Mouse (Mus musculus) G1E-ER4 (cell line): Measurements from ENCODE around the gene Slc39a13. TPM values are rescaled to one million over a fixed set of nuclear protein-coding genes. Genes with fewer than 3 reads are reported as not detected.

Source experiments
- GATA1 ChIP-seq: IDR thresholded peaks from one replicate; pipeline ENCODE4 v1.8.0; 2012; ENCODE audit warnings: low read length, inconsistent platforms
- polyA plus RNA-seq: library from polyadenylated mRNA; stranded (reverse); fragments of >175 nt; gene quantifications from 2 replicates; pipeline ENCODE4 v1.2.3, GENCODE M21; 2012

Gene Slc39a13
- polyA plus RNA-seq: 8.1 and 11.5 TPM in 2 replicates

DNA sequence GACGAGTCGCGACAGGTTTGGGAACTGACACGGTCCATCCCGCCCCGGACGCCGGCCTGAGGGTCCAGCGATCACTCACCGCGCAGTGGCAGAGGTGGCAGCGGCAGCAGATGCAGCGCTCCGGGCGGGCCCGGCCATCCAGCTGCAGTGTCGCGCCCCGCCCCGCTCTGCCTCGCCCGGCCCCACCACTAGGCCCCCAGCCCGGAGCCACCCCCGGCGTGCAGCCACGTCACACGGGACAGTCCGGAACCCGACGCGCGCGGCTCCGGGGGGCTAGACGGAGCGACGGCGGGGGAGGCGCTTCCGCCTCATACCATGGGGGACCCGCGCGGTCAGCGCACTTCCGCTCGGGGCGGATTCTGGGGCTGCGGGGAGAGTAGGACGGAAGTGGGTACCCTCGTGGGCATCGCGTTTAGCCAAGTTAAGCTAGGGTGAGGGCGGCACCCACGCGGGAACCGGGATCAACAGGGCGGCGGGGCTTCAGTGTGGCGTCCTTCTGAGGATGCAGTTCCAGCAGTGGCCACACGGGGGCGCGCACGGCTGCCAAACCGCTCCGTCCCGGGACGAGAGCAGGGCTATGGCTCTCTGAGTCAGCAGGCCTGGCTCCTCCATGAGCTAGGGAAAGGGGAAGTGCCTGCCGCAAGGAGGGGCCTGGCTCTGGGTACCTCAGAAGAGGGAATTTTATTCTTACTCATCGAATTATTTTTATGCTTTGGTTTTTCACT lies at the start of gene Slc39a13:
Slc39a13 (minus strand) TSS at position 342 of the 725 bp plus-strand sequence.
- TF ChIP-seq GATA1: no peak

DNA sequence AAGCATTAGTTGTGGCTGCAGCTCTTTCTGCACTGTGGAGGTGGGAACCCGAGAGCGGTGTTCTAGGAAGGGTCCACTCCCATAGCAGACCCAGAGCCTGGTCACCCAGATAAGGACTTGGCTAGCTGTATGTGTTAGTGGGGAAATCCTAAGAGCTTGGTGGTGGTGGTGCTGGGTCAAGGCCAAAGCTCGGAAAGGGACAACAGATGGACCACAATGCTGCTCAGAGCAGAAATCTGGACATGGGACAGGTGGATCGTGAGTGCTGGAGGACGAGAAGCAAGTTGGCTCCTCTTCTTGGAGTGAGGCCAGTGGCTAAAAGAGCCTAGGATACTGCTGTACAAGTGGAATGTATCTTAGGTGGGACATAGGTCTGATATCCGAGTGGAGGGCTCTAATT lies 49.3 kb upstream of the Slc39a13 start:
- no peak for TF ChIP-seq GATA1

DNA sequence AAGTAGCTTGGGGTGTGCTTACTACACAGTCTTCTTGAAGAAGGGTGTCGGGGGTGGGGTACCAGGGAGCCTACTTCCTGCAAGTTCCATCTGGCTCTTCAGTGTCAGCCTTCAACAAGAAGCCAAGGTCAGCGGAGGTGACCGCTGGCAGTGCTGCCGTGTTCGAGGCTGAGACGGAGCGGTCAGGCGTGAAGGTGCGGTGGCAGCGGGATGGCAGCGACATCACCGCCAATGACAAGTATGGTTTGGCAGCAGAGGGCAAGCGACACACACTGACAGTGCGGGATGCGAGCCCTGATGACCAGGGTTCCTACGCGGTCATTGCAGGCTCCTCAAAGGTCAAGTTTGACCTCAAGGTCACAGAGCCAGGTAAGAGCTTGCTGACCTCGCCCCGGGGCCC lies 48.8 kb upstream of the Slc39a13 start:
- no peak for TF ChIP-seq GATA1

DNA sequence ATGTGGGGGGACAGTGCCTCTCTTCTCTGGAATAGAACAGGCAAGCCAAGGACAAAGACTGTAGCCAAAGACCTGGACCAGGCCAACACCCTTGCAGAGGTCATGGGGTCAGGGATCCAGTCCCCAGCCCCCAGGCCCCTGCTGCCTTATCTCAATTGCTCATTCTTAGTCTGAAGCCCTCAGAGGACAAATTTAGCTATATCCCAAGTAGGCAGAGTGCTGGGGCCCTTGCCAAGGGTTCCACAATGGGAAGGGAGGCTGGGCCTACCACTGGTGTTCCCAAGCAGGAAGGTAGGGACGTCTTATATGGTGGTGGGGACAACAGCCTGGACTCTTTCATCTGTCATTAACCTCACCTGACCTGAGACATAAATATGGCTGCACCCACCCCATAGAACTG lies 48.4 kb upstream of the Slc39a13 start:
- TF ChIP-seq GATA1: no peak

DNA sequence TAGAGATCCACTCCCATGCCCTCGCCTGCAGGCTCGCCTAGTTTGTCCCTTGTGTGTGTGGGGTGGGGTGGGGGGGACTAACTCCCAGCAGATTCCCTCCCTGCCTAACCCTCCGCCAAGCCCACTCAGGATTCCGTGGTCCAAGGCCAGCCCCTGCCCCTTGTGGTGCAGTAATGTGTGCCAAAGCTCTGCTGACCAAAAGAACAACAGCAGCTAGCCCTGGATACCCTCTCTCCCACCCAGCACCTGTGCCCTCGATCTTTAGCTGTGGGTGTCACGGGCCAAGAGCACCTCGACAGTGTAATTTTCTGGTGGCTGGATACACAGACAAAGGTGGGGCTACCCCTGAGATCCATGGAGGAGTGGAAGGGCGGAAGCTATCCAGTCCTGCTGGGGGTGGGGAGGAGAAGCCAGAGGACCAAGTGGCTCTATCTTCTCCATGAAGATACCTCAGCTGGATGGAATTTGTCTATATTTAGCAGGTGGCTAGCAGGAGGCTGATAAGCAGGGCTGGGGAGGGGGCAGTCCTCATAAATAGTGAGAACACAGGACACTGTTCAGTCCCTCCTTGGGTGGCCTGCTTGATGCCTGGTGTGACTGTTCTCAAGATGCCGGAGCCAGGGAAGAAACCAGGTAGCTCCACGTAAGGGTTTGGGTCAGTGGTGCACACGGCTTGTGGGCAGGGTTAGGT lies 47.5 kb upstream of the Slc39a13 start, which contains the start of gene Mybpc3:
Mybpc3 (plus strand) TSS at position 560 of the 691 bp plus-strand sequence.
- no peak for TF ChIP-seq GATA1

DNA sequence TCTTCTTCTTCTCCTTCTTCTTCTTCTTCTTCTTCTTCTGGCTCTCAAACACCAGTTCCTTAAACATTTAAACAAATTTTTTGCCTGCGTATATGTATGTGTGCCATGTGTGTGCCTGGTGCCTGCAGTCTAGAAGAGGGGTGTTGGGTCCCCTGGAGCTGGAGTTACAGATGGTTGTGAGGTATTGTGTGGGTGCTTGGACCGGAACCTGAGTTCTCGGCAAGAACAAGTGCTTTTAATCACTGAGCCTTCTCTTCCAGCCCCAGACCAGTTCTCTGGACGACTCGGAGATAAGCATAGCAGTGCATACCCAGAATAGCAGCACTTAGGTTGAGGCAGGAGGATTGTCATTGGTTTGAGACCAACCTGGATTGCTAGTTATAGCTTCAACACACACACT lies 46.6 kb upstream of the Slc39a13 start:
- no peak for TF ChIP-seq GATA1

DNA sequence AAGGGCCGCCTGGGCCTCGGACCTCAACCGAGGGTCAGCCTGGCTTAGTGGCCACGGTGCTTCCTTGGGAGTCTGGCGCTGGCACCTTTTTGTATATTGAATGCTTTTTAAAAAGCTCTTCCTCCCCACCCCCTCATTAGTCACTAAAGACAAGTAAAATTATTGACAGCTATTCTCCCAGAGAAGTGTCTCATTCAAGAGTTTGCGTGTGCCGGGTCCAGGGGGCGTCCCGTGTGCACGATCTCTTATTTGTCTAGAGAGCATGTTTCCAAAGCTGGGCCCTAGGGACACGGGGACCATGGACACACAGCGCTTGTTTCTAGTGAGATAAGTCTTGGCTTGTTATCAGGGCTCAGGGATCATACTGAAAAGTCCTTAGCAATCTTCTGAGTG lies 45.4 kb upstream of the Slc39a13 start:
- TF ChIP-seq GATA1: no peak

DNA sequence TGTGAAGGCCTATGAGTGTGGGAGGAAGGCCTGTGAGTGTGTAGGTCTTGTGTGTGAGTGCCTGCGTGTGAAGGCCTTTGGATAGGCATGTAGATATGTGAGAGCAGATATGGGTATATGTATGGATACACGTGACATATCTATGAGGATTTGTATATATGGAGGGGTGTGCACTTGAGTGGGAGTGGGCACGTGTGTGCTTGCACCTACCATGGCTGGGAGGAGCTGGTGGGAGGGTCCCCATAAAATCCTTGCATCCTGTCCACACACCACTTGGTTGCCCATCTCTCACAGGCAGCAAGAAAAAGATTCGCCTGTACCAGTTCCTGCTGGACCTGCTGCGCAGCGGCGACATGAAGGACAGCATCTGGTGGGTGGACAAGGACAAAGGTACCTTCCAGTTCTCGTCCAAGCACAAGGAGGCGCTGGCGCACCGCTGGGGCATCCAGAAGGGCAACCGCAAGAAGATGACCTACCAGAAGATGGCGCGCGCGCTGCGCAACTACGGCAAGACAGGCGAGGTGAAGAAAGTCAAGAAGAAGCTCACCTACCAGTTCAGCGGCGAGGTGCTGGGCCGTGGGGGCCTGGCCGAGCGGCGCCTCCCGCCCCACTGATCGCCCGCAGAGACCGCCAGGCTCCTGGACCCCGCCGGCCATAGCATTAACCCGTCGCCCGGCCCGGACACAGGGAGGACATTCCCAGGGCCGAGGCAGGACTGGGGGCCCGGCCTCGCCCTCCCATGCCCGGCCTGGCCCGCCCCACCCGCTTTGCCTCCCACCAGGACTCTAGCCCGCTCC lies 44.8 kb upstream of the Slc39a13 start:
- TF ChIP-seq GATA1: no peak

DNA sequence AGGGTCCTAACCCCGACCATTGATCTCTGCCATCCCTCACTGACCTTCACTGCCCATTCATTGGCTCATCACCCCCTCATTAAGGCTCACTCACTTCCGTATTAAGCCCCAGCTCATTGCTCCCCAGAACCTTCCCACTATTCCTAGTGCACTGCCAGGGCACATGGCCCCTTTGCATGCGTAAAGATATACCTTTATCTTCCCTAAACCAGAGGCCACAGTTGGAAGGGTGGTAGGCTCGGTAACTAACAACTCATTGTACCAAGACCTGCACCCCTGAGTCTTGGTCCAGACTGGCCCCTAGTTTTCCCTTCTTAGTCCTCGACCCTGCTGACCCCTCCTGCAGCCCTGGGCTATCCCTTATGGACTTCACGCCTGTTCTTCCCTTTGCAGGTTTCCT lies 43.6 kb upstream of the Slc39a13 start:
- TF ChIP-seq GATA1: no peak

DNA sequence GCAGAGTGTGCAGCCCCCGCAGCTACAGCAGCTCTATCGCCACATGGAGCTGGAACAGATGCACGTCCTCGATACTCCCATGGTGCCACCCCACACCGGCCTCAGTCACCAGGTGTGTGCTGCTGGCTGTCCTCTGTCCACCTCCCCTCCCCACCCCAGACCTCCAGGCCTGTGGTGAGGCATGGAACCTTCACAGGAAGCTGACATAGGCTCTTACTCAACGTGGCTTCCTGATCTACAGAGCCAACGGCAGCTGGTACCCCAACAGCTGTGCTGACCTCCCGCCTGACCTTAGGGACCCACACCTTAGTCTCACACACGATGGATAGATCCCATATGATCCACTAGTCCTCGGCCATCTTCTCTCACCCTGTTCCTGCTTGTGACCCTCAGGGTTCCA lies 43.1 kb upstream of the Slc39a13 start:
- TF ChIP-seq GATA1: no peak

DNA sequence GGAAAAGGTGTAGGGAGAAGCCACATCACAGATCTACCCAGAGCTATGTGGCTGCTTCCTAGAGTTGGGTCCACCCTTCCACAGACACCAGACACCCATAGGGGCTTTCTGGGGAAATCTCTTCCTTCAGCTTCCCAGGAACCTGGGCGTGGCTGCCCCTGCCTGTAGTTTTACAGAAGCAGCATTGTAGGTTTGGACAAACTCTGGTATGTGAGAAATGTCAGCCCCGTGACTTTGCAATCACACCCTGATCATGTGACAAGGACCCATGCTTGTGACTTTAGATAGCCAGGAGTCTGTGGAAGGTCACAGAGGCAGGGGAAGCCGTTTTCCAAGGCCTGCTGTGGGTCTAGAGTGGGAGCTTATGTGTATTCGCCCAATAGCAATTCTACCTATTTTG lies 42.3 kb upstream of the Slc39a13 start:
- no peak for TF ChIP-seq GATA1

DNA sequence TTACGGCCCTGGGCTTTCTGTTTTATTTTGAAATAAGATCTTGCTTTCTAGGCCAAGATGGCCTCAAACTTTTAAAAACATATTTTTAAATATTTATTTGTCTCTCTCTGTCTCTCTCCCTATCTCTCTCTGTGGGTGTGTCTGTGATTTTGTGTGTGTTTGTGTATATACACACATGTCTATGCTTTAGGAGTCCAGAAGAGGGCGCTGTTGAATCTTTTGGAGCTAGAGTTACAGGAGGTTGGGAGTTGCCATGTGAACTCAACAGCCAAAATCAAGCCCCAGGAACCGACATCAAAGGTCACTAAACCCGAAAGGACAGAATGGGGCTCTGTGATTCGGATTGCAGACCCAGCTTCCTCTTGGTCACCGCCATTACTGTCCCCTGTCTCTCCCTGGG lies 40.2 kb upstream of the Slc39a13 start:
- no peak for TF ChIP-seq GATA1

DNA sequence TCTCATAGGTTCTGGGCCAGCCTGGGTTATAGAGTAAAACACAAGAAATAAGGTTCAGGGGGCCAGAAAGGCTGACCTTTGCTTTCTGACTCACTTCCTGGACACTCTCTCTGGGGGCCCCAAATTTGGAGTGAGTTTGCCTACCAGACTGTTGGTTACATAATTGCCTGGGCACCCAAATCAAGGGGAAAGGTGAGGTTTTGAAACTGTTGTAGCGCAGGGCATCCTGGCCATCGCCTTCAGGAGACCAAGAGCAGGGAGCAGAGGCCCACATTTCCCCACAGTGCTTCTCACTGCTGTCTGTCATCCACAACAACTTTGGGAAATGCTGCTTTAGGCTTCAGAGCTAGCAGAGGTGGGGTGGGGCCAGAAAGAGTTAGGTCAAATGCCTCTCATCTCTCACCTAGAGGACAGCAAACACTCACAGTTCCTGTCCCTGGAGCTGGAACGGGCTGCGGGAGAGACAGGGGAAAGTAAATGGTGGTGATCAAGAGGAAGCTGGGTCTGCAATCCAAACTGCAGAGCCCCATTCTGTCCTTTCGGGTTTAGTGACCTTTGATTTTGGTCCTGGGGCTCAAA lies 39.7 kb upstream of the Slc39a13 start:
- no peak for TF ChIP-seq GATA1

DNA sequence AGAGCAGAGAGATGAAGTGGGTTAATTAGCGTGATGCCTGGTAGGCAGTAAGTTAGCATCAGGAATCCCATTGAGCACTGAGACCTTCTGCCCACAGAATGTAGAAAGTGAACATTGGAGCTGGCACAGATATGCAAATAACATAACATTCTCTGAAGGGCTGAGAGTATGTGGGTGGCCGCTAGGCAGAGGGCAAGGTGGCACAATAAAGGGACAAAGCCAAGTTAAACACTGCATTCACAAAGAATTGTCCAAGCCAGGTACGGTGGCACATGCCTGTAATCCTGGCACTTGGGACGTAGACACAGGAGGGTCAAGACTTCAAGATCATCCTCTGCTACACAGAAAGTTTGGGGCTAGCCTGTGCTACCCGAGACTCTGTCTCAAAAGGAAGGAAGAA lies 39.0 kb upstream of the Slc39a13 start:
- TF ChIP-seq GATA1: no peak

DNA sequence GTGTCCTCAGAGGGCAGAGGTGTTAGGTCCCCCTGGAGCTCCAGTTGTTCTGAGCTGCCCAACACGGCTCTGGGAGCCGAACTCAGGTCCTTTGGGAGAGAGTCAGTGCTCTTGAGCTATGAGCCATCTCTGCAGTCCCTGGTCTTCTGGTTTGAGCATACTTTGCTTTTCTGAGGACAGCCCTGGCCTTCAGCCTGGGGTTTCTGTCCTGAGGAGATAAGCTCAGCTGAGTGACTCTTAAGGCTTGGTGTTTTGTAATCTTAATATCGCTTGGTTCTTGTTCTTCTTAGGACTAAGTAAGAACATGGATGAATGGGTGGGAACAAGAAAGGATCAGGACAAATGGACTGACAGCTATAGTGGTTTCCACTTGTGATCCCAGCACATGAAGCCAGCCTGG lies 37.9 kb upstream of the Slc39a13 start:
- no peak for TF ChIP-seq GATA1
